Mouse (Mus musculus): ENCODE results near the gene Sh3bp5.

Gene Sh3bp5

GRCm38 (mm10) chr14:31406154-31406810 lies 29.6 kb downstream of the Sh3bp5 start:
- no peak for TF ChIP-seq GATA4 (IDR thresholded peaks at IDR 0.05; ENCODE audit: insufficient replicate concordance, low read length)

- TF ChIP-seq GATA4 (IDR thresholded peaks at IDR 0.05; ENCODE audit: insufficient replicate concordance, low read length), result no peak
Observed at GRCm38 (mm10) chr14:31405652-31406051, 30.2 kb downstream of the Sh3bp5 start.

GRCm38 (mm10) chr14:31404663-31405062 lies 31.2 kb downstream of the Sh3bp5 start:
- TF ChIP-seq GATA4 (IDR thresholded peaks at IDR 0.05; ENCODE audit: insufficient replicate concordance, low read length), result no peak

- TF ChIP-seq GATA4 (IDR thresholded peaks at IDR 0.05; ENCODE audit: insufficient replicate concordance, low read length), result peak; percentile 100
Observed at GRCm38 (mm10) chr14:31403995-31404394, 31.9 kb downstream of the Sh3bp5 start.

GRCm38 (mm10) chr14:31403556-31403955 lies 32.3 kb downstream of the Sh3bp5 start:
- no peak for TF ChIP-seq GATA4 (IDR thresholded peaks at IDR 0.05; ENCODE audit: insufficient replicate concordance, low read length)

GRCm38 (mm10) chr14:31402693-31403092 lies 33.2 kb downstream of the Sh3bp5 start:
- no peak for TF ChIP-seq GATA4 (IDR thresholded peaks at IDR 0.05; ENCODE audit: insufficient replicate concordance, low read length)

- no peak for TF ChIP-seq GATA4 (IDR thresholded peaks at IDR 0.05; ENCODE audit: insufficient replicate concordance, low read length)
Observed at GRCm38 (mm10) chr14:31401918-31402427, 33.9 kb downstream of the Sh3bp5 start.

GRCm38 (mm10) chr14:31400896-31401295 lies 35.0 kb downstream of the Sh3bp5 start:
- no peak; the same call in 1 of the 2 replicates for TF ChIP-seq GATA4 (IDR thresholded peaks at IDR 0.05; ENCODE audit: insufficient replicate concordance, low read length)

GRCm38 (mm10) chr14:31400246-31400645 lies 35.6 kb downstream of the Sh3bp5 start:
- TF ChIP-seq GATA4 (IDR thresholded peaks at IDR 0.05; ENCODE audit: insufficient replicate concordance, low read length), result no peak

GRCm38 (mm10) chr14:31399271-31399670 lies 36.6 kb downstream of the Sh3bp5 start:
- TF ChIP-seq GATA4 (IDR thresholded peaks at IDR 0.05; ENCODE audit: insufficient replicate concordance, low read length), result no peak

GRCm38 (mm10) chr14:31398819-31399218 lies 37.1 kb downstream of the Sh3bp5 start:
- TF ChIP-seq GATA4 (IDR thresholded peaks at IDR 0.05; ENCODE audit: insufficient replicate concordance, low read length), result no peak

GRCm38 (mm10) chr14:31397791-31398595 lies 37.9 kb downstream of the Sh3bp5 start:
- no peak for TF ChIP-seq GATA4 (IDR thresholded peaks at IDR 0.05; ENCODE audit: insufficient replicate concordance, low read length)

GRCm38 (mm10) chr14:31397353-31397752 lies 38.5 kb downstream of the Sh3bp5 start:
- TF ChIP-seq GATA4 (IDR thresholded peaks at IDR 0.05; ENCODE audit: insufficient replicate concordance, low read length), result no peak

- no peak for TF ChIP-seq GATA4 (IDR thresholded peaks at IDR 0.05; ENCODE audit: insufficient replicate concordance, low read length)
Observed at GRCm38 (mm10) chr14:31396428-31396827, 39.5 kb downstream of the Sh3bp5 start.

- TF ChIP-seq GATA4 (IDR thresholded peaks at IDR 0.05; ENCODE audit: insufficient replicate concordance, low read length), result no peak
Observed at GRCm38 (mm10) chr14:31395629-31396199, 40.2 kb downstream of the Sh3bp5 start.

Data from liver, adult (tissue).